Mouse (Mus musculus) forebrain, embryonic 10.5 days (tissue): ENCODE data around the gene Cela3b. TPM values are rescaled to one million over a fixed set of nuclear protein-coding genes. Genes with fewer than 3 reads are reported as not detected.

Experiments used
- DNase-seq: peaks from one replicate; pipeline ENCODE4 v3.0.0-alpha.2; 2017; ENCODE audit warnings: low spot score; ENCODE audit errors: extremely low spot score
- H3K27ac ChIP-seq: fragments of 300-500 bp; sonication (generic); 2 replicates; pipeline ENCODE4 v1.5.1; 2016; ENCODE audit warnings: mild to moderate bottlenecking
- H3K27me3 ChIP-seq: fragments of 300-500 bp; sonication (generic); 2 replicates; pipeline ENCODE4 v1.6.1; 2016; ENCODE audit warnings: mild to moderate bottlenecking; ENCODE audit not compliant: poor library complexity, severe bottlenecking
- H3K36me3 ChIP-seq: fragments of 300-500 bp; sonication (generic); replicated peaks from 2 replicates; pipeline ENCODE4 v1.6.1; 2016; ENCODE audit warnings: mild to moderate bottlenecking, moderate library complexity
- H3K4me1 ChIP-seq: fragments of 300-500 bp; sonication (generic); 2 replicates; pipeline ENCODE4 v1.6.1; 2016
- H3K4me3 ChIP-seq: fragments of 300-500 bp; sonication (generic); 2 replicates; pipeline ENCODE4 v1.5.1; 2016; ENCODE audit warnings: mild to moderate bottlenecking, moderate library complexity
- H3K9me3 ChIP-seq: fragments of 300-500 bp; sonication (generic); 2 replicates; pipeline ENCODE4 v1.6.1; 2016; ENCODE audit warnings: mild to moderate bottlenecking, moderate library complexity
- WGBS: fragments of 180-500 bp; shearing (Covaris S2); methylation state at CpG from one replicate; pipeline ENCODE4 v1.1.7; 2016; 5-methylcytosine and 5-hydroxymethylcytosine counted together
- polyA plus RNA-seq: library from polyadenylated mRNA; unstranded; fragments of >200 nt; fragmentation: Nextera tagmentation; extraction: Ambion mirVana; gene quantifications from 2 replicates; pipeline ENCODE4 v1.2.1, GENCODE M21; 2016

Gene Cela3b
- not detected in 2 replicates for polyA plus RNA-seq

DNA sequence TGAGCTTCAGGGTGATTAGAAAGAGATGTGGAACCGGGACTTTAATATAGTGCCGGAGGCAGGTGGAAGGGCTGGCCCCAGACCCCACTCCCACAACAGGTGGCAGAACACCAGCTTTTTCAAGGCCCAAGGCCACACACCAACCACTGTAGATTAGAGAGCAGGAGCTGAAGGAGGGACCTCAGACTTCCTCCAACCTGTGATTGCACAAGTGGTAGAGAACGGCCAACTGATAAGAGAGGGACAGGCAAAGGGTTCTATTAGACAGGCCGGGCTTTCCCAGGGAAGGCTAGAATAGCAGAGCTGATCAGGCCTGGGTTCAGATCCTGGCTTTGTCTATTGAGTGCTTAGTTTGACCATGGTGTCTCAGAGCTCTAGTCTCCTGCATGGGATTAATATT, at the start of gene Cela3b:
TSS of gene Cela3b (minus strand) at position 39 of the 400 bp plus-strand sequence.
- Histone ChIP-seq H3K9me3 (no peaks in the 10 kb centered on the region), H3K4me1 (no peaks in the 10 kb centered on the region), H3K27me3 (no peaks in the 10 kb centered on the region), H3K4me3 (no peak within 1 kb of the TSS), H3K27ac (no peak within 1 kb of the TSS), H3K36me3 (no peaks in the 10 kb centered on the region)
- WGBS, result 92% methylated on average over 4 of the region's 4 CpGs
- no peak for DNase-seq

- H3K27ac ChIP-seq, result peak overlapping the region; percentile 80
- H3K4me3 ChIP-seq, result peak overlapping the region; percentile 22; the same call in 1 of the 2 replicates
- no peaks in the 10 kb centered on the region for H3K27me3 ChIP-seq
- WGBS, result 4% methylated on average over 6 of the region's 6 CpGs
- DNase-seq, result no peak
- no peaks in the 10 kb centered on the region for H3K36me3 ChIP-seq
- peaks cover 93% of the 10 kb centered on the region for H3K4me1 ChIP-seq
- H3K9me3 ChIP-seq, result no peaks in the 10 kb centered on the region
These were observed 49.4 kb upstream of the Cela3b start for GRCm38 (mm10) chr4:137479757-137480156.

GRCm38 (mm10) chr4:137478306-137478705, 48.0 kb upstream of the Cela3b start:
- peaks cover 91% of the 10 kb centered on the region for H3K4me1 ChIP-seq
- no peak for DNase-seq
- no peaks in the 10 kb centered on the region for H3K9me3 ChIP-seq
- 67% methylated on average over 5 of the region's 5 CpGs for WGBS
- peak overlapping the region; percentile 80 for H3K27ac ChIP-seq
- no peak overlapping the region for H3K4me3 ChIP-seq
- H3K27me3 ChIP-seq, result no peaks in the 10 kb centered on the region
- no peaks in the 10 kb centered on the region for H3K36me3 ChIP-seq

- Histone ChIP-seq H3K36me3 (peaks cover 5% of the 10 kb centered on the region; the same call in 1 of the 2 replicates), H3K4me1 (peaks cover 95% of the 10 kb centered on the region), H3K27ac (peak overlapping the region; percentile 70; the same call in 1 of the 2 replicates), H3K4me3 (no peak overlapping the region), H3K9me3 (no peaks in the 10 kb centered on the region), H3K27me3 (no peaks in the 10 kb centered on the region)
- no peak for DNase-seq
- WGBS, result 63% methylated on average over 6 of the region's 6 CpGs
These were observed 47.3 kb upstream of the Cela3b start for GRCm38 (mm10) chr4:137477611-137478010.

GRCm38 (mm10) chr4:137476761-137477237, 46.5 kb upstream of the Cela3b start:
- H3K9me3 ChIP-seq, result no peaks in the 10 kb centered on the region
- peaks cover 5% of the 10 kb centered on the region; the same call in 1 of the 2 replicates for H3K36me3 ChIP-seq
- H3K27me3 ChIP-seq, result no peaks in the 10 kb centered on the region
- H3K27ac ChIP-seq, result peak overlapping the region; percentile 70
- no peak for DNase-seq
- WGBS, result 28% methylated on average over 17 of the region's 17 CpGs
- 0 out of 2 replicates have a peak overlapping the region, but pooled peaks have one; percentile 9 for H3K4me3 ChIP-seq
- H3K4me1 ChIP-seq, result peaks cover 90% of the 10 kb centered on the region

GRCm38 (mm10) chr4:137476065-137476760, 45.9 kb upstream of the Cela3b start:
- Histone ChIP-seq H3K9me3 (no peaks in the 10 kb centered on the region), H3K4me3 (0 out of 2 replicates have a peak overlapping the region, but pooled peaks have one; percentile 9), H3K36me3 (peaks cover 5% of the 10 kb centered on the region; the same call in 1 of the 2 replicates), H3K27me3 (no peaks in the 10 kb centered on the region), H3K27ac (peak overlapping the region; percentile 70), H3K4me1 (peaks cover 90% of the 10 kb centered on the region)
- 38% methylated on average over 10 of the region's 10 CpGs for WGBS
- no peak for DNase-seq

DNA sequence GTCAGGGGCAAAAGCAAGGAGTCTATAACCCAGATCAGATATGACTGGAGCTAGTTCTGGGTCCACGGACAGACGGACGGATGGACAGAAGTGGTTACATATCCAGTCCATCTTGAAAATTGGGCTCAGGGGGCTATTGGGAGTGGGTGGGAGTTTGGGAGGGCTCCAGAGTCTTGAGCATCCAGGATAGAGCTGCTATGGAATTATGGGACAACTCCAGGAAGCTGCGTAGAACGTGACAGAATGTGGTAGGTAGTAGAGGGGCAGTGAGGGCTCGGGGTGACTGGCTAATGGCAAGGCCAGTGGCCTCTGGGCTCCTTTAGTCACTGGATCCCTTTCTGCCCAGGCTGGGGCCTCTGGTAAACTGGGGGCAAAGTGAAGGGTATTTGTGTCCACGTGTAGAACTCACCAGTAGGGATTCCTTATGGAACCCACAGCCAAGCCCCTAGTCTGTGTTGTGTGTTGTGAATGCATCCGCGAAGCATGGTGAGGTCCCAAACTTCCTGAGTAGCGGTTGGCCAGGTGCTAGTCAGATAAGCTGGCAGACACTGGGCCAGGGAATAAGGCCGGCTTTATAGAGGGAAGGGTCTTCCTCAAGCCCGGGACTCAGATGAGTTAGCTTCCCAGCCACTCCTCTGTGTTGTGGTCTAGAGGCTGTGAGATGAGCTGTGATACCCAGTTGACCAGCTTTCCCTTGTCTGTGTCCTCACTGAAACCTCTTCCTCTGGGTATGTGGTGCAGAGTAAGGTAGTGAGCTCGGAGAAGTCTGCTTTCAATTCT, 45.1 kb upstream of the Cela3b start:
- H3K4me3 ChIP-seq, result no peak overlapping the region
- peaks cover 5% of the 10 kb centered on the region; the same call in 1 of the 2 replicates for H3K36me3 ChIP-seq
- no peaks in the 10 kb centered on the region for H3K9me3 ChIP-seq
- peaks cover 90% of the 10 kb centered on the region for H3K4me1 ChIP-seq
- H3K27ac ChIP-seq, result no peak overlapping the region
- H3K27me3 ChIP-seq, result no peaks in the 10 kb centered on the region
- DNase-seq, result no peak
- 85% methylated on average over 13 of the region's 13 CpGs for WGBS

DNA sequence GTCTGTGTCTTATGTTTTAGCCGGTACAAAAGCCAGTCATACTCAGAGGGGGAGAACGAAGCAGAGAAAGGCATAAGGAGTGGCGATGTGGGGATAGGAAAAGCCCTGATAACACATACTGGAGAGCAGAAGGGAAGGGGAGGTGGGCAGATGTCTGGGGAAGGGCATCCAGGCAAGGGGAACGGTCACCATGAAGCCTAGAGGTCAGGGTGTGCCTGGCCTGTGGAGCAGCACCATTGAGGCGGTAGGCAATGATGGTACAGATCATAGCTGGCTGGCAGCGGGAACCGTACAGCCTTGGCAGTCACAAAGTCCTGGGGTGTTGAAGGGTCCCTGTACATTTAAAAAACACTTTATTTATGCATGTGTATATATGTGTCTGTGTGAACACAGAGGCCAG, 44.4 kb upstream of the Cela3b start:
- Histone ChIP-seq H3K4me3 (no peak overlapping the region), H3K9me3 (no peaks in the 10 kb centered on the region), H3K36me3 (peaks cover 5% of the 10 kb centered on the region; the same call in 1 of the 2 replicates), H3K27ac (no peak overlapping the region), H3K4me1 (peaks cover 90% of the 10 kb centered on the region), H3K27me3 (peaks cover 6% of the 10 kb centered on the region)
- DNase-seq, result no peak
- WGBS, result 91% methylated on average over 7 of the region's 7 CpGs

GRCm38 (mm10) chr4:137473701-137474388, 43.5 kb upstream of the Cela3b start:
- H3K27ac ChIP-seq, result peak overlapping the region; percentile 63
- 84% methylated on average over 18 of the region's 18 CpGs for WGBS
- H3K4me1 ChIP-seq, result peaks cover 90% of the 10 kb centered on the region

DNA sequence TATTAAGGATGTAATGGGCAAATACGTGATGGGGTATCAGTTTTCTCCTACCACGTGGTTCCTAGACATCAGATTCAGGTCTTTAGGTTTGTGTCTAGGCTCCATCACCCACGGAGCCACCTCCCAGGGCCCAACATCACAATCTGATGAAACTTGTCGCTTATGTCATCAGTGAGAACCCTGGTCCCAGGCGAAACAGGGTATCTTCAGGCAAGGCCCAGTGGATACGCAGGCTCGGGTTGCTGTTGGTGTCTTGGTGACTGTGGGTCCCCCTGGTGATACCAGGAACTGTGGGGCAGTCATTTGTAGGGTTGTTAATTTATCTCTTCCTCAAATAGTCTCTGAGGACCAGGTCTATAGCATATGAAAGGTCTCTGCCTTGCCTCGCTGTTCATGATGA, 42.9 kb upstream of the Cela3b start:
- H3K9me3 ChIP-seq, result no peaks in the 10 kb centered on the region
- no peak for DNase-seq
- peaks cover 5% of the 10 kb centered on the region; the same call in 1 of the 2 replicates for H3K36me3 ChIP-seq
- 90% methylated on average over 8 of the region's 8 CpGs for WGBS
- no peak overlapping the region for H3K4me3 ChIP-seq
- H3K4me1 ChIP-seq, result peaks cover 90% of the 10 kb centered on the region
- H3K27ac ChIP-seq, result peak overlapping the region; percentile 63; the same call in 1 of the 2 replicates
- H3K27me3 ChIP-seq, result peaks cover 8% of the 10 kb centered on the region

More at GRCm38 (mm10) chr4:137473701-137474388, 43.5 kb upstream of the Cela3b start:
- peaks cover 5% of the 10 kb centered on the region; the same call in 1 of the 2 replicates for H3K36me3 ChIP-seq
- peaks cover 8% of the 10 kb centered on the region for H3K27me3 ChIP-seq
- no peak for DNase-seq
- no peaks in the 10 kb centered on the region for H3K9me3 ChIP-seq
- H3K4me3 ChIP-seq, result no peak overlapping the region

GRCm38 (mm10) chr4:137471326-137471725, 41.0 kb upstream of the Cela3b start:
- no peak for DNase-seq
- peak overlapping the region; percentile 85; the same call in 1 of the 2 replicates for H3K4me3 ChIP-seq
- no peaks in the 10 kb centered on the region for H3K9me3 ChIP-seq
- peaks cover 8% of the 10 kb centered on the region for H3K27me3 ChIP-seq
- peaks cover 86% of the 10 kb centered on the region for H3K4me1 ChIP-seq
- H3K36me3 ChIP-seq, result peaks cover 5% of the 10 kb centered on the region; the same call in 1 of the 2 replicates
- peak overlapping the region; percentile 93 for H3K27ac ChIP-seq
- WGBS, result 66% methylated on average over 8 of the region's 8 CpGs

- peak overlapping the region; percentile 85 for H3K4me3 ChIP-seq
- WGBS, result 72% methylated on average over 9 of the region's 9 CpGs
- H3K9me3 ChIP-seq, result no peaks in the 10 kb centered on the region
- H3K4me1 ChIP-seq, result peaks cover 81% of the 10 kb centered on the region
- peak overlapping the region; percentile 93 for H3K27ac ChIP-seq
- DNase-seq, result no peak
- peaks cover 8% of the 10 kb centered on the region for H3K27me3 ChIP-seq
- peaks cover 5% of the 10 kb centered on the region; the same call in 1 of the 2 replicates for H3K36me3 ChIP-seq
These were observed 40.5 kb upstream of the Cela3b start for GRCm38 (mm10) chr4:137470701-137471317.
